Mouse (Mus musculus): ENCODE results near the gene Aarsd1. TPM values are rescaled to one million over a fixed set of nuclear protein-coding genes. Genes with fewer than 3 reads are reported as not detected.
A peak's percentile ranks its signal among the peaks of the same experiment; 100 is the strongest.
"Not testable (repeated sequence)": the region's sequence is repeated elsewhere in the genome, so short reads cannot be mapped to it uniquely, and the experiment has no call there.

Aarsd1 gene
- polyA plus RNA-seq, 1 experiment: 18.7 TPM

- H3K27ac ChIP-seq (ENCODE audit: control insufficient read depth, insufficient read depth, low read depth, low read length): no peak overlapping the region
Measured at GRCm38 (mm10) chr11:101446319-101446718, 28.9 kb upstream of the Aarsd1 start.

GRCm38 (mm10) chr11:101442760-101443159 lies 25.3 kb upstream of the Aarsd1 start:
- peak overlapping the region; percentile 81 for H3K4me3 ChIP-seq (ENCODE audit: control insufficient read depth, low read depth, low read length)
- H3K4me1 ChIP-seq (ENCODE audit: control insufficient read depth, insufficient read depth, low read length): no peaks in the 10 kb centered on the region; the same call in 1 of the 2 replicates
- H3K27ac ChIP-seq (ENCODE audit: control insufficient read depth, insufficient read depth, low read depth, low read length): peak overlapping the region; percentile 82
- TF ChIP-seq CTCF (IDR thresholded peaks at IDR 0.05; ENCODE audit: control insufficient read depth, insufficient read depth, insufficient replicate concordance, low read depth, low read length) (no peak), POLR2A (IDR thresholded peaks at IDR 0.05; ENCODE audit: control insufficient read depth, low read depth, low read length) (no peak)
- peaks cover 4% of the 10 kb centered on the region for H3K36me3 ChIP-seq (ENCODE audit: control insufficient read depth, insufficient read depth, low read length)
- no peaks in the 10 kb centered on the region for H3K27me3 ChIP-seq (ENCODE audit: control insufficient read depth, insufficient read depth, low read length)

More at GRCm38 (mm10) chr11:101446319-101446718, 28.9 kb upstream of the Aarsd1 start:
- peaks cover 4% of the 10 kb centered on the region for H3K36me3 ChIP-seq (ENCODE audit: control insufficient read depth, insufficient read depth, low read length)
- TF ChIP-seq CTCF (IDR thresholded peaks at IDR 0.05; ENCODE audit: control insufficient read depth, insufficient read depth, insufficient replicate concordance, low read depth, low read length) (no peak), POLR2A (IDR thresholded peaks at IDR 0.05; ENCODE audit: control insufficient read depth, low read depth, low read length) (no peak)
- H3K4me1 ChIP-seq (ENCODE audit: control insufficient read depth, insufficient read depth, low read length): no peaks in the 10 kb centered on the region; the same call in 1 of the 2 replicates
- H3K27me3 ChIP-seq (ENCODE audit: control insufficient read depth, insufficient read depth, low read length): no peaks in the 10 kb centered on the region
- H3K4me3 ChIP-seq (ENCODE audit: control insufficient read depth, low read depth, low read length): no peak overlapping the region

- H3K27me3 ChIP-seq (ENCODE audit: control insufficient read depth, insufficient read depth, low read length): no peaks in the 10 kb centered on the region
- peak within 1 kb of the TSS; percentile 81 for H3K4me3 ChIP-seq (ENCODE audit: control insufficient read depth, low read depth, low read length)
- peak within 1 kb of the TSS; percentile 82 for H3K27ac ChIP-seq (ENCODE audit: control insufficient read depth, insufficient read depth, low read depth, low read length)
- TF ChIP-seq POLR2A (IDR thresholded peaks at IDR 0.05; ENCODE audit: control insufficient read depth, low read depth, low read length) (peak; percentile 89), CTCF (IDR thresholded peaks at IDR 0.05; ENCODE audit: control insufficient read depth, insufficient read depth, insufficient replicate concordance, low read depth, low read length) (peak; percentile 75; the same call in 1 of the 2 replicates)
- H3K36me3 ChIP-seq (ENCODE audit: control insufficient read depth, insufficient read depth, low read length): peaks cover 4% of the 10 kb centered on the region
- H3K4me1 ChIP-seq (ENCODE audit: control insufficient read depth, insufficient read depth, low read length): no peaks in the 10 kb centered on the region; the same call in 1 of the 2 replicates
Measured at GRCm38 (mm10) chr11:101442127-101442693, 24.8 kb upstream of the Aarsd1 start, which contains the start of gene Rpl27. Gene Rpl27 (plus strand): TSS chr11:101442298.

GRCm38 (mm10) chr11:101441450-101442126 lies 24.2 kb upstream of the Aarsd1 start:
- H3K36me3 ChIP-seq (ENCODE audit: control insufficient read depth, insufficient read depth, low read length); H3K27me3 ChIP-seq (ENCODE audit: control insufficient read depth, insufficient read depth, low read length); H3K4me1 ChIP-seq (ENCODE audit: control insufficient read depth, insufficient read depth, low read length): not testable (repeated sequence)
- Histone ChIP-seq H3K27ac (ENCODE audit: control insufficient read depth, insufficient read depth, low read depth, low read length) (0 out of 2 replicates have a peak overlapping the region, but pooled peaks have one; percentile 26), H3K4me3 (ENCODE audit: control insufficient read depth, low read depth, low read length) (peak overlapping the region; percentile 81)

GRCm38 (mm10) chr11:101438006-101438405 lies 20.6 kb upstream of the Aarsd1 start:
- H3K4me3 ChIP-seq (ENCODE audit: control insufficient read depth, low read depth, low read length); H3K36me3 ChIP-seq (ENCODE audit: control insufficient read depth, insufficient read depth, low read length); H3K27me3 ChIP-seq (ENCODE audit: control insufficient read depth, insufficient read depth, low read length); H3K4me1 ChIP-seq (ENCODE audit: control insufficient read depth, insufficient read depth, low read length); H3K27ac ChIP-seq (ENCODE audit: control insufficient read depth, insufficient read depth, low read depth, low read length): not testable (repeated sequence)

GRCm38 (mm10) chr11:101436916-101437315 lies 19.5 kb upstream of the Aarsd1 start:
- Histone ChIP-seq H3K27ac (ENCODE audit: control insufficient read depth, insufficient read depth, low read depth, low read length) (no peak overlapping the region), H3K27me3 (ENCODE audit: control insufficient read depth, insufficient read depth, low read length) (no peaks in the 10 kb centered on the region), H3K4me1 (ENCODE audit: control insufficient read depth, insufficient read depth, low read length) (no peaks in the 10 kb centered on the region; the same call in 1 of the 2 replicates), H3K36me3 (ENCODE audit: control insufficient read depth, insufficient read depth, low read length) (peaks cover 2% of the 10 kb centered on the region), H3K4me3 (ENCODE audit: control insufficient read depth, low read depth, low read length) (no peak overlapping the region)
- no peak for TF ChIP-seq POLR2A (IDR thresholded peaks at IDR 0.05; ENCODE audit: control insufficient read depth, low read depth, low read length)
- no peak for TF ChIP-seq CTCF (IDR thresholded peaks at IDR 0.05; ENCODE audit: control insufficient read depth, insufficient read depth, insufficient replicate concordance, low read depth, low read length)

- Histone ChIP-seq H3K27ac (ENCODE audit: control insufficient read depth, insufficient read depth, low read depth, low read length) (no peak overlapping the region), H3K36me3 (ENCODE audit: control insufficient read depth, insufficient read depth, low read length) (peaks cover 2% of the 10 kb centered on the region), H3K4me1 (ENCODE audit: control insufficient read depth, insufficient read depth, low read length) (no peaks in the 10 kb centered on the region), H3K4me3 (ENCODE audit: control insufficient read depth, low read depth, low read length) (no peak overlapping the region), H3K27me3 (ENCODE audit: control insufficient read depth, insufficient read depth, low read length) (no peaks in the 10 kb centered on the region)
- TF ChIP-seq CTCF (IDR thresholded peaks at IDR 0.05; ENCODE audit: control insufficient read depth, insufficient read depth, insufficient replicate concordance, low read depth, low read length) (no peak), POLR2A (IDR thresholded peaks at IDR 0.05; ENCODE audit: control insufficient read depth, low read depth, low read length) (no peak)
Measured at GRCm38 (mm10) chr11:101435831-101436230, 18.4 kb upstream of the Aarsd1 start.

Data from testis, adult 2 months (tissue).